Mouse (Mus musculus) midbrain, embryonic 12.5 days (tissue): Measurements from ENCODE around the gene Rint1. TPM values are rescaled to one million over a fixed set of nuclear protein-coding genes. Genes with fewer than 3 reads are reported as not detected.

Source experiments
- ATAC-seq: fragments of 200-750 bp; cut with Nextera tagmentation; 2 replicates; pipeline ENCODE4 v1.8.0; 2017; ENCODE audit warnings: low read depth, moderate TSS enrichment, moderate library complexity; ENCODE audit not compliant: low FRiP score
- H3K27ac ChIP-seq: fragments of 300-500 bp; sonication (generic); replicated peaks from 2 replicates; pipeline ENCODE4 v1.5.1; 2016; ENCODE audit warnings: mild to moderate bottlenecking
- H3K27me3 ChIP-seq: fragments of 300-500 bp; sonication (generic); 2 replicates; pipeline ENCODE4 v1.6.1; 2016; ENCODE audit warnings: mild to moderate bottlenecking
- H3K36me3 ChIP-seq: fragments of 300-500 bp; sonication (generic); 2 replicates; pipeline ENCODE4 v1.6.1; 2016
- H3K4me1 ChIP-seq: fragments of 300-500 bp; sonication (generic); 2 replicates; pipeline ENCODE4 v1.6.1; 2016
- H3K4me2 ChIP-seq: fragments of 300-500 bp; sonication (generic); replicated peaks from 2 replicates; pipeline ENCODE4 v1.6.1; 2016; ENCODE audit warnings: mild to moderate bottlenecking, moderate library complexity
- H3K4me3 ChIP-seq: fragments of 300-500 bp; sonication (generic); 2 replicates; pipeline ENCODE4 v1.5.1; 2016; ENCODE audit warnings: mild to moderate bottlenecking
- H3K9ac ChIP-seq: fragments of 300-500 bp; sonication (generic); replicated peaks from 2 replicates; pipeline ENCODE4 v1.6.1; 2016; ENCODE audit warnings: mild to moderate bottlenecking, moderate library complexity
- H3K9me3 ChIP-seq: fragments of 300-500 bp; sonication (generic); 2 replicates; pipeline ENCODE4 v1.6.1; 2016; ENCODE audit warnings: mild to moderate bottlenecking
- WGBS: fragments of 180-500 bp; shearing (Covaris S2); methylation state at CpG from one replicate; pipeline ENCODE4 v1.1.7; 2016; 5-methylcytosine and 5-hydroxymethylcytosine counted together
- polyA plus RNA-seq: library from polyadenylated mRNA; unstranded; fragments of >200 nt; fragmentation: Nextera tagmentation; extraction: Ambion mirVana; gene quantifications from 2 replicates; pipeline ENCODE4 v1.2.1, GENCODE M21; 2016

Gene Rint1
- polyA plus RNA-seq, 1 experiment from 2014 or later, result 39.3 TPM

DNA sequence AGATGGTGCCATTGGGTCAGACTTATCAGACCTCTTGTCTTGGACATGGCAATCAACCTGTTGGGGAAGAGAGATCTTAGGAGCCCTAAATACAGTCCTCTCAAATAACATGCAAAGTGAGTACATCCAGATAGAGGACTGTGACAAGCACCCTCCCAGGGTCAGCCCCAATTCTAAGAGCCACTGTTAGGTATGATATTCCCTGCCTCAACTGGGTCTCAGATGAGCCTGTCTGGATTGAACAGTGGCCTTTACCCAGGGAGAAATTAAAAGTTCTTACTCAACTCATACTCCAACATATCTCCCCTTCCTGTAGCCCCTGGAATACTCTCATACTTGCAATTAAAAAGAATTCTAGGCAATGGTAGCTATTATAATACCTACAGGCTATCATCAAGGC is 69.7 kb downstream of the Rint1 start:
- Histone ChIP-seq H3K9ac (no peak overlapping the region), H3K27me3 (no peaks in the 10 kb centered on the region), H3K9me3 (no peaks in the 10 kb centered on the region), H3K4me1 (no peaks in the 10 kb centered on the region; the same call in 1 of the 2 replicates), H3K27ac (no peak overlapping the region), H3K4me3 (no peak overlapping the region), H3K36me3 (peaks cover 83% of the 10 kb centered on the region), H3K4me2 (no peak overlapping the region)
- ATAC-seq, result no peak

DNA sequence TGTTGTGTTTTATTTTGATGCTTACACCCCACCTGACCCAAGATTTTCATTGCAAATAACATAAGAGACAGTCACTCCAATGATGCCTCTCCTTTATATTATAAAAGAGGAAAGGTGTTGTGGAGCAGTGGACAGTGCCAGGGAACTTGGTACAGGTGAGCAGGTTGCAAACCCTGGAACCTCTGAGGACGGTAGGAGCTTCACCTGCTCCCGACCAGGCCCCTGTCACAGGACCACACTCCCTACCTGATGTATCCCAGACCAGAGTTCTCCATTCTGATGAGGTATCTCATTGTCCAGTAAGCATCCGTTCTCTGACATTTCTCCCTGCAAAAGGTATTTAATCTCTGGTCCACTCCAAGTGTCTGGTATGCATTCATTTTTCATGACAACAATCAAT is 70.5 kb downstream of the Rint1 start:
- H3K9me3 ChIP-seq, result no peaks in the 10 kb centered on the region
- no peak overlapping the region for H3K4me3 ChIP-seq
- no peaks in the 10 kb centered on the region for H3K4me1 ChIP-seq
- H3K9ac ChIP-seq, result no peak overlapping the region
- H3K36me3 ChIP-seq, result peaks cover 74% of the 10 kb centered on the region
- no peak overlapping the region for H3K27ac ChIP-seq
- ATAC-seq, result no peak
- H3K4me2 ChIP-seq, result no peak overlapping the region
- WGBS, result 97% methylated on average over 3 of the region's 3 CpGs
- H3K27me3 ChIP-seq, result no peaks in the 10 kb centered on the region

DNA sequence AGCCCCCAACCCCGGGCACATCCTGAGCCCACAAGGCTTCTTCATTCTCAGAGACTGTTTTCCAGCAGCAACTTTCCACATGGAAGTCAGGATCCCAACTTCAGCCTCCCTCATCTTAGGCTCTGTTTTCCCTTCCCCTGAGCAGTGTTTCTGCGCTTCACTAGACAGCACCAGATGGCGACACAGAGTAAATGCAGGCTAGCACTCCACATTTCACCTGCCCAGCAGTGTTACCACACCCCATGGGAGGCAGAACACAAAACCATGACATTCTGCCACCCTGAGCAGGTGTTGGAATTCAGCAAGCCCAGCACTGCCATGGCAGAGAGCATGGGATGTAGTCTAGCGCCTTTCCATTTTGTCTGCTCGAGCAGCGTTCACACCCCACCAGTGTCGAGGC is 71.1 kb downstream of the Rint1 start:
- no peaks in the 10 kb centered on the region for H3K27me3 ChIP-seq
- no peaks in the 10 kb centered on the region for H3K9me3 ChIP-seq
- no peak overlapping the region for H3K27ac ChIP-seq
- peaks cover 68% of the 10 kb centered on the region for H3K36me3 ChIP-seq
- no peaks in the 10 kb centered on the region for H3K4me1 ChIP-seq
- H3K4me3 ChIP-seq, result no peak overlapping the region
- H3K4me2 ChIP-seq, result no peak overlapping the region
- ATAC-seq, result no peak
- H3K9ac ChIP-seq, result no peak overlapping the region
- 84% methylated on average over 7 of the region's 7 CpGs for WGBS

DNA sequence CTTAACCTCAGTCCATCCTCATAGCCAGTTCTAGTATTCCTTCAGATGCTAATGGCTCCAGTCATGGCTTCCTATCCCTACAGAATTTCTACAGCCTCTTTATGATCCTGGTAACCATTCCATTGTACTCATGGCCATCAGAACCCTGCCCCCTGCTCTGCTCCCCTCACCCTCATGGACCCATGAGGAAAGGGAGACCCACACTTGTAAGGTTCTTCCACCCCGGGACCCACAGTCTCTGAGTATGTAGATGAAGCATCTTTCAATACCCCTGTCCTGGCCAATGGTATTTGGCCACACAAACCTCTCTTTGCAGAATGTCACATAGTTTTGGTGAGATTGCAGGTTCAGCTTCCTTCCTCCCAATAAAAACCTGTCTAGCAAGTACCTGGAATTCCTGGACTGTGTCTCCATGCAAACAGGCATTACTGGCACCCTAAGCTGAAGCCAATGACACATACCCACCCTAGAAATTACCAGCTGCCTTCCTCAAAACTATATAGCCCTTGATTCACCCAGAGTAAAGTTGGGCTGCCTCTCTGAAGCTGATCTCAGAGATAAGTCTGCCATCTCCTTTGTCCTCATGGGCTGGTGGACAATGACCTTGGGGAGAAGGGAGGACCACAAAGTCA is 71.7 kb downstream of the Rint1 start:
- Histone ChIP-seq H3K27ac (no peak overlapping the region), H3K9me3 (no peaks in the 10 kb centered on the region), H3K27me3 (no peaks in the 10 kb centered on the region), H3K4me2 (no peak overlapping the region), H3K4me3 (no peak overlapping the region), H3K4me1 (no peaks in the 10 kb centered on the region), H3K36me3 (peaks cover 62% of the 10 kb centered on the region), H3K9ac (no peak overlapping the region)
- WGBS, result 96% methylated on average over 1 of the region's 1 CpGs
- ATAC-seq, result no peak

DNA sequence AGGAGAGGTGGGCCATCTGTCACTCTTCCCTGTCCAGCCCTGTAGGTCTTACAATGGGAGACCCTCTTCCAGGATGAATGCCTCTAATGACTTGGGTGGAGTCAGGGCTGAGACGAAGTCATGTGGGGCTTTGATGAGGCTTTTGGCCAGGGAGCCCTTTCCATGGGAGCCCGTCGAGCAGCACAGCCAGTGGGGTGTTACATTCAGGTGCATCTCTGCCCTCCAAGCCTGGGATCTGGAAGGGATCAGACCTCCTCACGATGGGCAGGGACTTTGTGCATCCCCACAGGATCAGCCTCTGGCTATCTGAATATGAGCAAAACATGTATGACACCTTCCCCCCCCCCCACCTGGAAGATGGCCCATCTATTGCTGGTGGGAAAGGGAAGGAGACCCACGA is 72.4 kb downstream of the Rint1 start:
- H3K27ac ChIP-seq, result no peak overlapping the region
- no peak overlapping the region for H3K4me2 ChIP-seq
- 87% methylated on average over 5 of the region's 5 CpGs for WGBS
- no peaks in the 10 kb centered on the region for H3K4me1 ChIP-seq
- H3K27me3 ChIP-seq, result no peaks in the 10 kb centered on the region
- H3K4me3 ChIP-seq, result no peak overlapping the region
- ATAC-seq, result no peak
- peaks cover 55% of the 10 kb centered on the region for H3K36me3 ChIP-seq
- no peaks in the 10 kb centered on the region for H3K9me3 ChIP-seq
- no peak overlapping the region for H3K9ac ChIP-seq

DNA sequence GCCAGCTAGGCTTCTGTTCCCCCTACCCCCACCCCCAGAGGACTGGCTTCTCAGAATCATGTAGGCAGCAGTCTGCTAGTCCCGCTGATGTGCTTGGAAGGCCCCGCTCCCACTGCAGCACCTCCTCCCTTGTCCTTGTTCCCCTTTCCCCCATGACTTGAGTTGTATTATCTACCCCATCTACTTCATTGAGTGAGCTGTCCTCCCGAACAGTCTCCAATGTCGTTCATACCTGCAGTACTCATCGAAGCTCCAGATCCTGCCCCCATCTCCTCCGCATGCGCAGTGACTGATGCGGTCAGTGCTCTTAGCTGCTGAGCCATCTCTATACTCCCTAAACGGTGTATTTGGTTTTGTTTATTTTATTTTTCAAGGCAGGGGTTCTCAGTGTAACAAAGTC is 74.2 kb downstream of the Rint1 start:
- Histone ChIP-seq H3K4me2 (no peak overlapping the region), H3K27ac (no peak overlapping the region), H3K27me3 (no peaks in the 10 kb centered on the region), H3K4me3 (no peak overlapping the region), H3K9me3 (no peaks in the 10 kb centered on the region), H3K36me3 (peaks cover 37% of the 10 kb centered on the region), H3K9ac (no peak overlapping the region), H3K4me1 (no peaks in the 10 kb centered on the region)
- 93% methylated on average over 9 of the region's 9 CpGs for WGBS
- ATAC-seq, result no peak

DNA sequence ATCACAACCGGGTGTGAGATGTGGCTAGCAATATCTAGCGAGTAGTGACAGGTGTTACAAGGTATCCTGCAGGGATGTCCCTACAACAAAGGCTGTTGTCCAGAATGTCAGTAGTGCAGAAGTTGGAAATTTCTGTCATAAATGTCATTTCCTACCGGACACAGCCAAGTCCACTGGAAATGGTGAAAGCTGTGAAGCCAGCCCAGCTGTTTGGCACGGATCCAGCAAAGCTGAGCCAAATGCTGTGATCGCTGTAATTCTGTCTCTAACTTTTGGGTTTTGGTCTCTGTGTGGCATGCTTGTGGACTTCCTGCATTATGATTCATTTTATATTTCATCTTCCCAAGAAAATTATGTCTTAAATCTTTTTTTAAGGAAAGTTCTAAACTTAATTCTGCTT is 74.8 kb downstream of the Rint1 start:
- Histone ChIP-seq H3K4me2 (no peak overlapping the region), H3K9me3 (no peaks in the 10 kb centered on the region), H3K9ac (no peak overlapping the region), H3K27me3 (no peaks in the 10 kb centered on the region), H3K27ac (no peak overlapping the region), H3K36me3 (peaks cover 32% of the 10 kb centered on the region), H3K4me3 (no peak overlapping the region), H3K4me1 (no peaks in the 10 kb centered on the region)
- 94% methylated on average over 5 of the region's 5 CpGs for WGBS
- ATAC-seq, result no peak

DNA sequence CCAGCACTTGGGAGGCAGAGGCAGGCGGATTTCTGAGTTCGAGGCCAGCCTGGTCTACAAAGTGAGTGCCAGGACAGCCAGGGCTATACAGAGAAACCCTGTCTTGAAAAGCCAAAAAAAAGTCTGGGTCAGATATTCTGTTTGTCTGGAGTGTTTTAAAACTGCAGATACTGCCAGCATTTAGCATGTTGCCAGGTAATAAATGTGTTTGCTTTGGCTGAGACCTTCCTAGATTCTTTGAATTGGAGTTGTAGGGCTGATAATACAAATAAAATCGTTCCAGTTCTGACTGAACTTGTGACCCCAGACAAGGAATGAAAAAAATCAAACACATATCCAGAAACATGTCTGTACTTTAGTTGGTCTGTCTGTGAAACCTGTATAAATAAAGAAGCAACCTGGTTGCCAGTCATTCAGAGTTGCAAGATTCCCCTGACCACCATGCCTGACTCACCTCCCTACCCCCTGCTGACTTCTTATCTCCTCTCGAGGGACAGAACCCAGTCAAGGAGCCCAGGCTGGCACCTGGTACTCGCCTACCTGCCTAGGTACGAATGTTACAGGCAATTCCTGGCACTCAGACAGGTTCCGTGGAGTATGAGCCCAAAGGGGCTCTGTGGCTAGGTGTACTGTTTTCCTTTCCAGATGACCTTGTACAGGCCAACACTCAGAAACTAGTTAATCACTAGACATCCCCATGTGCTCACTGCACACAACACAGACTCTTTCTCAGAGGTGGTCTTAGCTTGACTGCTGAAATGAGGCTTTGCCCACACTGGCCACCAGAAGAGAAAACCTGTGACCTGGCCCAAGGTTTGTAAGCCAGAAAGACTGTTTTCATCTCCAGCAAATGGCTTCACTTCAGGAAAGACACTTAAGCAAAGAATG is 75.9 kb downstream of the Rint1 start:
- H3K9ac ChIP-seq, result no peak overlapping the region
- peaks cover 21% of the 10 kb centered on the region for H3K36me3 ChIP-seq
- H3K4me3 ChIP-seq, result no peak overlapping the region
- no peak overlapping the region for H3K27ac ChIP-seq
- H3K4me2 ChIP-seq, result no peak overlapping the region
- H3K27me3 ChIP-seq, result no peaks in the 10 kb centered on the region
- no peak for ATAC-seq
- 90% methylated on average over 7 of the region's 7 CpGs for WGBS
- no peaks in the 10 kb centered on the region for H3K4me1 ChIP-seq
- no peaks in the 10 kb centered on the region for H3K9me3 ChIP-seq

DNA sequence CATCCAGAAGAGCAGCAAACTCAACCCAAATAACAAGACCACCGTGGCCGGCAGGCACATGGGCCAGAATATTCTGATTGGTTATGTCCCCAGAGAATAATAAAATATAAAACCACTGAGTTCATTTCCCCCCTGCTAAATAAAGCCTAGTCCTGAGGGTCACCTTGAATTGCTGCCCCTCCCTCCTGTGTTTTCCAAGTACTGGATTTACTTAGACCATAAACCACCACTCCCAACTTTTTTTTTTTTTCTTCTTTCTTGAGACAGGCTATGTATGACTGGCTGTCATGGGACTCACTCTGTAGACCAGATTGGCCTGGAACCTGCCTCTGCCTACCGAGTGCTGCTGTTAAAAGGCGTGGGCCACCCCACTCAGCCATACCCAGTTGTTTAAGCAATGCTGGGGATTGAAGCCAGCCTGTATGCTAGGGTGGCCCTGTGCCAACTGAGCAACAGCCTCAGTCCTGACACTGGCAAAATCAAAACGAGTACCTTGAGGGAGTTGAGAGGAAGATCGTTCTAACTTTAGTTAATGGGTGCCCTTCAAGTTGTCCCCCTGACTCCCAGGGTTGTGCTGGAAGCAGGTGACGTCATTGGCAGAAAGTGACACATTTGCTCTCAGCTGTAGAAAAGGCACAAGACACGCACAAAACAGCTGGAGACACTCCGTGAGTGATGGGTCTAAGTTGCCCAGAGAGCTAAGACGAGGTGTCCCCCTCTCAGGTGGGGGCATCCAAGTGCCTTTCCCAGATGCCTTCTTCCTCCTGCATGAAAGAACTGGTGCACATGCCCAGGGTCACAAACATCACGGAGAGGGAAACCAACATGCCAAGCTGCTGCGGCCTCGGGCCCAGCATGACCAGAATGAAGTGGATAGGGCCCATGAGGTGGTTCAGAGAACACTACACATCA is 76.8 kb downstream of the Rint1 start:
- WGBS, result 91% methylated on average over 13 of the region's 13 CpGs
- Histone ChIP-seq H3K4me3 (no peak overlapping the region), H3K9ac (no peak overlapping the region), H3K4me1 (no peaks in the 10 kb centered on the region), H3K27ac (no peak overlapping the region), H3K9me3 (no peaks in the 10 kb centered on the region), H3K36me3 (peaks cover 16% of the 10 kb centered on the region), H3K27me3 (no peaks in the 10 kb centered on the region), H3K4me2 (no peak overlapping the region)
- ATAC-seq, result no peak

DNA sequence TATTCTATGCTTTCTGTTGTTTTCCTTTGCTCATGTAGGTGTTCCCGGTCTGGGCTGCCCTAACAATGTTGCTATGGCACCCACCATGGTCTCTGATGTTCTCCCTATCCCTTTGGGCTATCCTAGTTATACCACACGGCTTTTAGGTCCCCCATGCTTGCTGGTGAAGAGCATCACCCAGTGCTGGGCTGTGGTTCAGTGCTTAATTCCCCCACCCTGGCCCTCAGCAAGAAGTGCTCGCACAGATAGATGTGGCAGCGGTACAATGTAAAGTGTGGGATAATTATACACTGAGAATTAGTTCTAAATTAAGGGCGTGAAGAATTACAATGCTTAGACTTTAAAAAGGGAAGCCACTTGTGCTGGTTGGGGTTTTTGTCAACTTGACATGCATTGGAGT is 78.4 kb downstream of the Rint1 start:
- no peak overlapping the region for H3K9ac ChIP-seq
- H3K4me2 ChIP-seq, result no peak overlapping the region
- no peak overlapping the region for H3K4me3 ChIP-seq
- no peaks in the 10 kb centered on the region; the same call in 1 of the 2 replicates for H3K36me3 ChIP-seq
- H3K4me1 ChIP-seq, result no peaks in the 10 kb centered on the region
- no peaks in the 10 kb centered on the region for H3K9me3 ChIP-seq
- H3K27me3 ChIP-seq, result no peaks in the 10 kb centered on the region
- no peak for ATAC-seq
- 80% methylated on average over 5 of the region's 5 CpGs for WGBS
- no peak overlapping the region for H3K27ac ChIP-seq
